Mouse (Mus musculus): ENCODE measurements around the gene Tmem234. TPM values are rescaled to one million over a fixed set of nuclear protein-coding genes. Genes with fewer than 3 reads are reported as not detected.

Tmem234 gene
- polyA plus RNA-seq, 1 experiment from 2014 or later = 168 TPM

GRCm38 (mm10) chr4:129625496-129625895, 25.0 kb downstream of the Tmem234 start:
- no peak for ATAC-seq (ENCODE audit: low FRiP score, low TSS enrichment)
- TF ChIP-seq EP300 (optimal IDR thresholded peaks at IDR 0.05) = no peak
- TF ChIP-seq CTCF (IDR thresholded peaks at IDR 0.05; ENCODE audit: low read depth) = no peak
- Histone ChIP-seq H3K27ac (replicated peaks) (peak overlapping the region; percentile 92), H3K4me1 (replicated peaks; ENCODE audit: control insufficient read depth, insufficient read depth) (peaks cover 7% of the 10 kb centered on the region; the same call in 1 of the 2 replicates), H3K4me2 (replicated peaks; ENCODE audit: low read depth) (peak overlapping the region; percentile 81; the same call in 1 of the 2 replicates), H3K4me3 (ENCODE audit: low read depth, low read length) (no peak overlapping the region), H3K9me3 (ENCODE audit: control insufficient read depth, low read length) (no peaks in the 10 kb centered on the region), H3K9ac (ENCODE audit: low read length) (peak overlapping the region; percentile 2; the same call in 1 of the 2 replicates), H3K36me3 (ENCODE audit: control insufficient read depth, insufficient read depth, low read length) (peaks cover 26% of the 10 kb centered on the region), H3K27me3 (ENCODE audit: control insufficient read depth, insufficient read depth, low read length) (no peaks in the 10 kb centered on the region)
- WGBS = 38% methylated on average over 4 of the region's 4 CpGs
- no peak for DNase-seq (ENCODE audit: low spot score)

- H3K36me3 ChIP-seq (ENCODE audit: control insufficient read depth, insufficient read depth, low read length) = peaks cover 31% of the 10 kb centered on the region
- DNase-seq (ENCODE audit: low spot score) = no peak
- 74% methylated on average over 6 of the region's 6 CpGs for WGBS
Observed at GRCm38 (mm10) chr4:129626035-129626434, 25.6 kb downstream of the Tmem234 start.

GRCm38 (mm10) chr4:129630944-129631343, 30.5 kb downstream of the Tmem234 start:
- TF ChIP-seq CTCF (IDR thresholded peaks at IDR 0.05; ENCODE audit: low read depth) = no peak
- Histone ChIP-seq H3K4me3 (ENCODE audit: low read depth, low read length) (no peak overlapping the region), H3K9ac (ENCODE audit: low read length) (no peak overlapping the region), H3K27me3 (ENCODE audit: control insufficient read depth, insufficient read depth, low read length) (no peaks in the 10 kb centered on the region), H3K4me2 (replicated peaks; ENCODE audit: low read depth) (no peak overlapping the region), H3K27ac (replicated peaks) (no peak overlapping the region), H3K9me3 (ENCODE audit: control insufficient read depth, low read length) (no peaks in the 10 kb centered on the region), H3K4me1 (replicated peaks; ENCODE audit: control insufficient read depth, insufficient read depth) (no peaks in the 10 kb centered on the region), H3K36me3 (ENCODE audit: control insufficient read depth, insufficient read depth, low read length) (peaks cover 55% of the 10 kb centered on the region)
- ATAC-seq (ENCODE audit: low FRiP score, low TSS enrichment) (no peak), DNase-seq (ENCODE audit: low spot score) (no peak)
- WGBS = 70% methylated on average over 4 of the region's 4 CpGs

More at GRCm38 (mm10) chr4:129626035-129626434, 25.6 kb downstream of the Tmem234 start:
- H3K27me3 ChIP-seq (ENCODE audit: control insufficient read depth, insufficient read depth, low read length) = no peaks in the 10 kb centered on the region
- H3K27ac ChIP-seq (replicated peaks) = no peak overlapping the region
- H3K4me1 ChIP-seq (replicated peaks; ENCODE audit: control insufficient read depth, insufficient read depth) = peaks cover 7% of the 10 kb centered on the region; the same call in 1 of the 2 replicates
- no peaks in the 10 kb centered on the region for H3K9me3 ChIP-seq (ENCODE audit: control insufficient read depth, low read length)
- no peak for TF ChIP-seq CTCF (IDR thresholded peaks at IDR 0.05; ENCODE audit: low read depth)
- TF ChIP-seq EP300 (optimal IDR thresholded peaks at IDR 0.05) = no peak
- H3K4me3 ChIP-seq (ENCODE audit: low read depth, low read length) = no peak overlapping the region
- H3K4me2 ChIP-seq (replicated peaks; ENCODE audit: low read depth) = no peak overlapping the region
- no peak for ATAC-seq (ENCODE audit: low FRiP score, low TSS enrichment)
- H3K9ac ChIP-seq (ENCODE audit: low read length) = no peak overlapping the region

GRCm38 (mm10) chr4:129631867-129632266, 31.4 kb downstream of the Tmem234 start:
- Histone ChIP-seq H3K27ac (replicated peaks) (no peak overlapping the region), H3K4me2 (replicated peaks; ENCODE audit: low read depth) (no peak overlapping the region), H3K9ac (ENCODE audit: low read length) (no peak overlapping the region), H3K4me1 (replicated peaks; ENCODE audit: control insufficient read depth, insufficient read depth) (no peaks in the 10 kb centered on the region), H3K27me3 (ENCODE audit: control insufficient read depth, insufficient read depth, low read length) (no peaks in the 10 kb centered on the region), H3K9me3 (ENCODE audit: control insufficient read depth, low read length) (no peaks in the 10 kb centered on the region), H3K36me3 (ENCODE audit: control insufficient read depth, insufficient read depth, low read length) (peaks cover 54% of the 10 kb centered on the region), H3K4me3 (ENCODE audit: low read depth, low read length) (no peak overlapping the region)
- TF ChIP-seq CTCF (IDR thresholded peaks at IDR 0.05; ENCODE audit: low read depth) (no peak), EP300 (optimal IDR thresholded peaks at IDR 0.05) (no peak)
- ATAC-seq (ENCODE audit: low FRiP score, low TSS enrichment) (no peak), DNase-seq (ENCODE audit: low spot score) (no peak)
- 86% methylated on average over 12 of the region's 12 CpGs for WGBS

- Histone ChIP-seq H3K4me2 (replicated peaks; ENCODE audit: low read depth) (no peak overlapping the region), H3K27ac (replicated peaks) (no peak overlapping the region), H3K9me3 (ENCODE audit: control insufficient read depth, low read length) (no peaks in the 10 kb centered on the region), H3K4me1 (replicated peaks; ENCODE audit: control insufficient read depth, insufficient read depth) (no peaks in the 10 kb centered on the region), H3K36me3 (ENCODE audit: control insufficient read depth, insufficient read depth, low read length) (peaks cover 45% of the 10 kb centered on the region), H3K4me3 (ENCODE audit: low read depth, low read length) (no peak overlapping the region), H3K9ac (ENCODE audit: low read length) (no peak overlapping the region), H3K27me3 (ENCODE audit: control insufficient read depth, insufficient read depth, low read length) (no peaks in the 10 kb centered on the region)
- TF ChIP-seq CTCF (IDR thresholded peaks at IDR 0.05; ENCODE audit: low read depth) (no peak), EP300 (optimal IDR thresholded peaks at IDR 0.05) (no peak)
- DNase-seq (ENCODE audit: low spot score) (no peak), ATAC-seq (ENCODE audit: low FRiP score, low TSS enrichment) (no peak)
- WGBS = 81% methylated on average over 6 of the region's 6 CpGs
Observed at GRCm38 (mm10) chr4:129633852-129634251, 33.4 kb downstream of the Tmem234 start.

- Histone ChIP-seq H3K27me3 (ENCODE audit: control insufficient read depth, insufficient read depth, low read length) (no peaks in the 10 kb centered on the region), H3K4me2 (replicated peaks; ENCODE audit: low read depth) (peak overlapping the region; percentile 55), H3K9me3 (ENCODE audit: control insufficient read depth, low read length) (no peaks in the 10 kb centered on the region), H3K4me1 (replicated peaks; ENCODE audit: control insufficient read depth, insufficient read depth) (peaks cover 6% of the 10 kb centered on the region; the same call in 1 of the 2 replicates), H3K4me3 (ENCODE audit: low read depth, low read length) (peak overlapping the region; percentile 62), H3K27ac (replicated peaks) (no peak overlapping the region), H3K9ac (ENCODE audit: low read length) (no peak overlapping the region), H3K36me3 (ENCODE audit: control insufficient read depth, insufficient read depth, low read length) (peaks cover 11% of the 10 kb centered on the region)
- no peak for TF ChIP-seq CTCF (IDR thresholded peaks at IDR 0.05; ENCODE audit: low read depth)
- WGBS = 80% methylated on average over 15 of the region's 15 CpGs
- DNase-seq (ENCODE audit: low spot score) (no peak), ATAC-seq (ENCODE audit: low FRiP score, low TSS enrichment) (no peak)
Observed at GRCm38 (mm10) chr4:129639221-129639620, 38.8 kb downstream of the Tmem234 start.

Measured in stomach, postnatal 0 days (tissue).